Mouse (Mus musculus) embryonic fibroblast, embryonic 13.5 days (primary cell): ENCODE data around the gene Slc34a1.

ENCODE experiments used
- CTCF ChIP-seq: IDR thresholded peaks from 2 replicates; pipeline ENCODE4 v1.5.1; 2011; ENCODE audit warnings: mild to moderate bottlenecking, control low read depth, low read length, moderate library complexity, borderline replicate concordance; ENCODE audit not compliant: insufficient read depth
- POLR2A ChIP-seq: IDR thresholded peaks from 2 replicates; pipeline ENCODE4 v1.6.1; 2011; ENCODE audit warnings: low read depth, mild to moderate bottlenecking, control low read depth, low read length, moderate library complexity

GRCm38 (mm10) chr13:55444286-55444936 is 46.4 kb downstream of the Slc34a1 start:
- TF ChIP-seq CTCF (no peak), POLR2A (peak; percentile 61)
